Mouse (Mus musculus): ENCODE results near the gene Avil.

Gene Avil

GRCm38 (mm10) chr10:127000529-127000928 lies at the start of gene Avil:
TSS of gene Avil (plus strand) at chr10:127000709.
- no peak for DNase-seq (ENCODE audit: low read depth, low spot score)

GRCm38 (mm10) chr10:126952375-126952774 lies 48.1 kb upstream of the Avil start:
- no peak for DNase-seq (ENCODE audit: low read depth, low spot score)

GRCm38 (mm10) chr10:126953029-126953471 lies 47.5 kb upstream of the Avil start:
- DNase-seq (ENCODE audit: low read depth, low spot score) = no peak

GRCm38 (mm10) chr10:126956692-126957358 lies 43.7 kb upstream of the Avil start:
- DNase-seq (ENCODE audit: low read depth, low spot score) = no peak

GRCm38 (mm10) chr10:126957359-126958107 lies 43.0 kb upstream of the Avil start:
- no peak for DNase-seq (ENCODE audit: low read depth, low spot score)

GRCm38 (mm10) chr10:126960496-126960895 lies 40.0 kb upstream of the Avil start:
- no peak for DNase-seq (ENCODE audit: low read depth, low spot score)

- no peak for DNase-seq (ENCODE audit: low read depth, low spot score)
Measured at GRCm38 (mm10) chr10:126961757-126962156, 38.8 kb upstream of the Avil start.

- DNase-seq (ENCODE audit: low read depth, low spot score) = no peak
Measured at GRCm38 (mm10) chr10:126962271-126962965, 38.1 kb upstream of the Avil start.

GRCm38 (mm10) chr10:126962966-126963330 lies 37.6 kb upstream of the Avil start:
- no peak for DNase-seq (ENCODE audit: low read depth, low spot score)

- DNase-seq (ENCODE audit: low read depth, low spot score) = peak; percentile 23
Measured at GRCm38 (mm10) chr10:126963821-126964220, 36.7 kb upstream of the Avil start.

GRCm38 (mm10) chr10:126971363-126972050 lies 29.0 kb upstream of the Avil start:
- DNase-seq (ENCODE audit: low read depth, low spot score) = no peak

- DNase-seq (ENCODE audit: low read depth, low spot score) = no peak
Measured at GRCm38 (mm10) chr10:126972051-126972725, 28.3 kb upstream of the Avil start.

- no peak for DNase-seq (ENCODE audit: low read depth, low spot score)
Measured at GRCm38 (mm10) chr10:126972988-126973387, 27.5 kb upstream of the Avil start.

- no peak for DNase-seq (ENCODE audit: low read depth, low spot score)
Measured at GRCm38 (mm10) chr10:126975706-126976105, 24.8 kb upstream of the Avil start.

- no peak for DNase-seq (ENCODE audit: low read depth, low spot score)
Measured at GRCm38 (mm10) chr10:126977076-126977475, 23.4 kb upstream of the Avil start.

- peak; percentile 98 for DNase-seq (ENCODE audit: low read depth, low spot score)
Measured at GRCm38 (mm10) chr10:126978277-126978994, 22.1 kb upstream of the Avil start, which contains the start of gene Ctdsp2. TSS of gene Ctdsp2 (plus strand) at chr10:126978717.

- peak; percentile 75 for DNase-seq (ENCODE audit: low read depth, low spot score)
Measured at GRCm38 (mm10) chr10:126979121-126979635, 21.3 kb upstream of the Avil start.

- peak; percentile 44 for DNase-seq (ENCODE audit: low read depth, low spot score)
Measured at GRCm38 (mm10) chr10:126979636-126980151, 20.8 kb upstream of the Avil start.

GRCm38 (mm10) chr10:126980221-126980932 lies 20.1 kb upstream of the Avil start:
- no peak for DNase-seq (ENCODE audit: low read depth, low spot score)
